Mouse (Mus musculus): ENCODE data around the gene B230219D22Rik. TPM values are rescaled to one million over a fixed set of nuclear protein-coding genes. Genes with fewer than 3 reads are reported as not detected.

Gene B230219D22Rik
- total RNA-seq, 2 experiments from 2014 or later = 15.1 to 15.2 TPM

GRCm38 (mm10) chr13:55721995-55722394, 29.1 kb downstream of the B230219D22Rik start:
- no peak for ATAC-seq (replicated peaks; ENCODE audit: low FRiP score, poor library complexity, severe bottlenecking)

DNA sequence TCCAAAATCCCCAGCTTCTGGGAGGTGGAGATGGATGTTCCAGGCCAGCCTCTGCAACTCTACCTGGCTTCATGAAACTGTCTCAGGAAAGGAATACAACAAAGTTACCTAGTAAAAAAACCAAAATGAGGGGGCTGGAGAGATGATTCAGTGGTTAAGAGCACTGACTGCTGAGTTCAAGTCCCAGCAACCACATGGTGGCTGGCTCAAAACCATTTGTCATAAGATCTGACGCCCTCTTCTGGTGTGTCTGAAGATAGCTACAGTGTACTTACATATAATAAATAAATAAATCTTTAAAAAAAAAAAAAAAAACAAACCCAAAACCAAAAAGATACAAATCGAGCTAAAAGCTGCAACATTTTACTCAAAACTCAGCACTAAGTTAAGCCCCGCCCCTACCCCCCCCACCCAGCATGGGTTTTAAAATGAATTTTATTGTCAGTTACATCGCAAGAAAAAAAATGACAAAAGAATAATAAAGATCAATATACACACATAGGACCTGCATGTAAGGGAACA, 33.7 kb downstream of the B230219D22Rik start:
- no peak for ATAC-seq (replicated peaks; ENCODE audit: low FRiP score, poor library complexity, severe bottlenecking)

- ATAC-seq (replicated peaks; ENCODE audit: low FRiP score, poor library complexity, severe bottlenecking) = peak; percentile 91
These were observed 34.4 kb downstream of the B230219D22Rik start, which contains the start of gene Pcbd2 for GRCm38 (mm10) chr13:55727120-55727838. Gene Pcbd2, plus strand, starts transcription at chr13:55727368.

- ATAC-seq (replicated peaks; ENCODE audit: low FRiP score, poor library complexity, severe bottlenecking) = peak; percentile 90
These were observed 34.9 kb downstream of the B230219D22Rik start for GRCm38 (mm10) chr13:55727839-55728238.

DNA sequence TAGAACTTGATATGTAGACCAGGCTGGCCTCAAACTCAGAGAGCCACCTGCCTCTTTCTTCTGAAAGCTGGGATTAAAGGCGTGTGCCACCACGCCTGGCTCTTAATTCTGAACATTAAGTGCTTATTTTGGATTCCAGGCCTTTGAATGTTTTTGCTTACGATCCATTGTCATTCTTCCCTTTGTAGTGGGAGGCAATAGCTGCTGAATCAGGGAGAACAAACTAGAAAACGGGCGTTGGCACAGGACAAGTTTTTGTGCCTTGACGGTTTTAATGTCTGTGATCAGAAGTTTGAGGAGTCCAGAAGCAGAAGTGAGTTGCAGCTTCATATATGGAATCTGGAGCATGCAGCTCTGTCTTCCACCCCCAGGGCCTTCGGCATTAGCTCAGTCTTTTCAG, 37.8 kb downstream of the B230219D22Rik start:
- no peak for ATAC-seq (replicated peaks; ENCODE audit: low FRiP score, poor library complexity, severe bottlenecking)

DNA sequence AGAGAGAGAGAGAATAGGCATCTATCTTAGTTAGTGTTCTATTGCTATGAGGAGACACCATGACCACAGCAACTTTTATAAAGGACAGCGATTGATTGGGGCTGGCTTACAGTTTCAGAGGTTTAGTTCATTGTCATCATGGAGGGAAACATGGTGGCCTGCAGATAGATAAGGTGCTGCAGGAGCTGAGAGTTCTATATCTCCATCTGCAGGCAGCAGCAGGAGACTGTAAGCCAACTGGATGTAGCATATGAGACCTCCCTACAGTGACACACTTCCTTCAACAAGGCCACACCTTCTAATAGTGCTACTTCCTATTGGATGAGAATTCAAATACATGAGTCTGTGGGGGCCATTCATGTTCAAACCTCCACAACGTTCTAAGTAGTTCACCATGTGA, 39.2 kb downstream of the B230219D22Rik start:
- ATAC-seq (replicated peaks; ENCODE audit: low FRiP score, poor library complexity, severe bottlenecking) = no peak

DNA sequence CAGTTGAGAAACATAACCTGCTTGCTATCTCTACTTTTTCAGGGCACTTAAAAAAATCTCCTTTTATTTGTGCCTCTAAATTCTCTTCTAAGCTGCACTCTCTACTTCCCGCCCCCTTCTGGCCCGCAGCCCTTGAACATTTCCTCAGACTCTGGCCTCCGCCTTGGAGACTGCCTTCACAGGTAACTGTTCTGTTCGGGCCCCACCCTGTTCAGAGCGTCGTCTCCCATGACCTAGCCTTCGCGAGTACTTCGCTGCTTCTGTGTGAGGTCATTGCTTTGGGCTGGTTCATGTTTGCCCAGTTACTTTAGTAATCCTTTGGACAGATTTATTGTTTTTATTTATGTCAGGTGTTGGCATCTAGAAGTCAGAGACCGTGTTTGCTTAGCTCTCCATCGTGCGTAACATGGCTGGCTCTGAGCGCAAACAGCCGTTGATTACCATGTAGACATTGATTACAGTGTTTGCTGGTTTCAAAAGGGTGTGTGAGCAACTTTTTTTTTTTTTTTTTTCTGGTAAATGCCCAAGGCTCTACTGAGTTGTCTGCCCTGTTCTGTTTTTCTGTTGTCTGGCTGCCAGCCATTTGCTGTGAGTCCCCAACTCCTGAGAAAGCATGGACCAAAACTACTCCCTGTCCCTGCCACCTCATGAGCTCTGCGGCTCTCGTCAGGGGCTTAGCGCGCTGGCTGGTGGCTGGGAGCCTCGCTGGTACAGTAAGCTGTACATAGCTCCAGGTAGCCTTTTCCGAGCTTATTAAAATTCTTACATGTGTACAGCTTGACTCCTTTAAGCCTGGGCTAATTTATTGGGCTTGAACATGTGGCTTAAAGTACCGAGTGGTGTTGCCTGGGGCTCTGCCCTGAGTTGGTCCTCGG, 40.9 kb downstream of the B230219D22Rik start:
- no peak for ATAC-seq (replicated peaks; ENCODE audit: low FRiP score, poor library complexity, severe bottlenecking)

- no peak for ATAC-seq (replicated peaks; ENCODE audit: low FRiP score, poor library complexity, severe bottlenecking)
These were observed 45.0 kb downstream of the B230219D22Rik start for GRCm38 (mm10) chr13:55737885-55738284.

DNA sequence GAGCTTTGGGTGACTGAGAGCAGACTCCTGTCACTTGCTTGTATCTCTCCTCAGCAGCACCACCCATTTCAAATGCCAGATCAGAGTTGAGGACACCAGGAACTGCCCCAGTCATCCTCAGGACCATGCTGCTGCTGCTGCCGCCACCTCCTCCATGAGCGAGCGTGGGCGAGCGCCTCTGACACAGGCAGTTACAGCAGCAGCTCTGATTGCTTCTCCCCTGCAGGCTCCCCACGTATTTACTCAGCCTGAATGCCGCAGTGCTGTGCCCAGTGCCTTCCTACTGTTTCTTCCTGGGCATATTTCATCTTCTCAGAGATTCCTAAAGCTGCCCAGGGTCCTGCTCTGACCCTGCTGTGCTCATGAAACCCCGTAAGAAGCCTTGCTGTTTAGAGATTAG, 49.4 kb downstream of the B230219D22Rik start:
- no peak for ATAC-seq (replicated peaks; ENCODE audit: low FRiP score, poor library complexity, severe bottlenecking)

Other genes with a start within 250 kb of the B230219D22Rik start
- 24.2 and 25.2 TPM in 2 replicates for gene Grk6, start 248.1 kb upstream of the B230219D22Rik start, total RNA-seq (2015; ENCODE audit: low replicate concordance)
- gene Grk6, start 248.1 kb upstream of the B230219D22Rik start, total RNA-seq (2017; ENCODE audit: low replicate concordance) = 33.4 and 38.2 TPM in 2 replicates
- not detected in 2 replicates for gene Prr7, start 228.9 kb upstream of the B230219D22Rik start, total RNA-seq (2015; ENCODE audit: low replicate concordance)
- gene Prr7, start 228.9 kb upstream of the B230219D22Rik start, total RNA-seq (2017; ENCODE audit: low replicate concordance) = not detected in 2 replicates
- 0.42 TPM in 1 of 2 replicates, not detected in the other for gene Dbn1, start 205.0 kb upstream of the B230219D22Rik start, total RNA-seq (2015; ENCODE audit: low replicate concordance)
- gene Dbn1, start 205.0 kb upstream of the B230219D22Rik start, total RNA-seq (2017; ENCODE audit: low replicate concordance) = not detected in 2 replicates
- gene Pdlim7, start 179.4 kb upstream of the B230219D22Rik start, total RNA-seq (2015; ENCODE audit: low replicate concordance) = 1.7 and 1.9 TPM in 2 replicates
- gene Pdlim7, start 179.4 kb upstream of the B230219D22Rik start, total RNA-seq (2017; ENCODE audit: low replicate concordance) = 2.4 and 2.9 TPM in 2 replicates
- gene Dok3, start 163.8 kb upstream of the B230219D22Rik start, total RNA-seq (2015; ENCODE audit: low replicate concordance) = 11.9 and 19.2 TPM in 2 replicates
- 12.5 and 12.9 TPM in 2 replicates for gene Dok3, start 163.8 kb upstream of the B230219D22Rik start, total RNA-seq (2017; ENCODE audit: low replicate concordance)
- gene Ddx41, start 156.5 kb upstream of the B230219D22Rik start, total RNA-seq (2015; ENCODE audit: low replicate concordance) = 1.3 and 3.6 TPM in 2 replicates
- gene Ddx41, start 156.5 kb upstream of the B230219D22Rik start, total RNA-seq (2017; ENCODE audit: low replicate concordance) = 14.1 and 17.6 TPM in 2 replicates
- 35.9 and 38.6 TPM in 2 replicates for gene Fam193b, start 122.0 kb upstream of the B230219D22Rik start, total RNA-seq (2015; ENCODE audit: low replicate concordance)
- 18.0 and 23.7 TPM in 2 replicates for gene Fam193b, start 122.0 kb upstream of the B230219D22Rik start, total RNA-seq (2017; ENCODE audit: low replicate concordance)
- 16.3 and 23.4 TPM in 2 replicates for gene Tmed9, start 119.4 kb upstream of the B230219D22Rik start, total RNA-seq (2015; ENCODE audit: low replicate concordance)
- 25.1 and 34.2 TPM in 2 replicates for gene Tmed9, start 119.4 kb upstream of the B230219D22Rik start, total RNA-seq (2017; ENCODE audit: low replicate concordance)
- gene B4galt7, start 93.2 kb upstream of the B230219D22Rik start, total RNA-seq (2015; ENCODE audit: low replicate concordance) = 0.77 and 0.84 TPM in 2 replicates
- gene B4galt7, start 93.2 kb upstream of the B230219D22Rik start, total RNA-seq (2017; ENCODE audit: low replicate concordance) = 0.42 and 4.3 TPM in 2 replicates
- 12.9 and 14.6 TPM in 2 replicates for gene Caml, start 70.1 kb upstream of the B230219D22Rik start, total RNA-seq (2015; ENCODE audit: low replicate concordance)
- gene Caml, start 70.1 kb upstream of the B230219D22Rik start, total RNA-seq (2017; ENCODE audit: low replicate concordance) = 6.4 and 26.3 TPM in 2 replicates
- gene Ddx46, start 58.1 kb upstream of the B230219D22Rik start, total RNA-seq (2015; ENCODE audit: low replicate concordance) = 32.6 and 35.4 TPM in 2 replicates
- 36.6 and 42.2 TPM in 2 replicates for gene Ddx46, start 58.1 kb upstream of the B230219D22Rik start, total RNA-seq (2017; ENCODE audit: low replicate concordance)
- gene Txndc15, start 21.5 kb downstream of the B230219D22Rik start, total RNA-seq (2015; ENCODE audit: low replicate concordance) = 10.4 and 11.5 TPM in 2 replicates
- 4.2 and 7.0 TPM in 2 replicates for gene Txndc15, start 21.5 kb downstream of the B230219D22Rik start, total RNA-seq (2017; ENCODE audit: low replicate concordance)
- gene Pcbd2, start 34.2 kb downstream of the B230219D22Rik start, total RNA-seq (2015; ENCODE audit: low replicate concordance) = 12.5 TPM in 1 of 2 replicates, not detected in the other
- gene Pcbd2, start 34.2 kb downstream of the B230219D22Rik start, total RNA-seq (2017; ENCODE audit: low replicate concordance) = 11.2 and 24.4 TPM in 2 replicates
- gene Catsper3, start 91.4 kb downstream of the B230219D22Rik start, total RNA-seq (2015; ENCODE audit: low replicate concordance) = not detected in 2 replicates
- gene Catsper3, start 91.4 kb downstream of the B230219D22Rik start, total RNA-seq (2017; ENCODE audit: low replicate concordance) = not detected in 2 replicates
- gene Pitx1, start 143.1 kb downstream of the B230219D22Rik start, total RNA-seq (2015; ENCODE audit: low replicate concordance) = 0.58 TPM in 1 of 2 replicates, not detected in the other
- gene Pitx1, start 143.1 kb downstream of the B230219D22Rik start, total RNA-seq (2017; ENCODE audit: low replicate concordance) = not detected in 2 replicates

All from erythroblast, adult 5-6 weeks (primary cell).